Mouse (Mus musculus) cerebellum, postnatal 4 days (tissue): Measurements from ENCODE around the gene Kat6b.

Source experiments
- DNase-seq, 2 experiments: peaks; one replicate each; pipeline ENCODE4 v3.0.0; 2022; ENCODE audit warnings: low spot score in 2 of 2, mixed read lengths in 1 of 2

The Kat6b gene

GRCm38 (mm10) chr14:21559447-21559846 is 78.2 kb downstream of the Kat6b start:
- no peak for DNase-seq

DNA sequence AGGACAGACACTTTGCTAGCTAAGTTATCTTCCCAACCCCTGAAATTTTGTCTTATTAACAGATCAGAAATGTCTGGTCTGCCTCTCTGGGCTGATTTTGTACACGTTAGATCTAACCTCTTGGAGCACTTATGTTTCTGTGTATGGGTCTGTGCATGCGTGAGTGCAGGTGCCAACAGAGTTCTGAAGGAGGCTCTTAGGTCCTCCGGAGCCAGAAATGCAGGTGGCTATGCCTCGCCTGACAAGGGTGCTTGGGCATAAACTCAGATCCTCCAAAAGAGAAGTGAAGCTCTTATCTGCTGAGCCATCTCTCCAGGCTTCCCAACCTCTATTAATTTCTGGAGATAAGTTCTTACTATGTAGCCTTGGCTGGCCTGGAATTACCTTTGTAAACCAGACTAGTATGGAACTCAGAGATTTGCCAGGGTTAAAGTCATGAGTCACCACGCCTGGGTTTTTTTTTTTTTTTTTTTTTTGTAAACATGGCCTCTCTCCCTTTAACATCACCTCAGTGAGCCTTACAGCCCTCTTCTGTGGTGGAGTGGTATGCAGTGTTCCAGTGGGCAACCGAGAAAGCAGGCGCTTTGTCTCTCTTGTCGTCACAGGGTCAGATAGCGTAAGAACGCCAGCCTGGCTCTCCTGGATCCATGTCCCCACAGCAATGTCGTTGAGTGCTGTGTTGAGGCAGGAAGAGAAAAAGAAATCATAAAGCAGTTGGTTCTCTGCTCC is 79.4 kb downstream of the Kat6b start:
- no peak for DNase-seq

DNA sequence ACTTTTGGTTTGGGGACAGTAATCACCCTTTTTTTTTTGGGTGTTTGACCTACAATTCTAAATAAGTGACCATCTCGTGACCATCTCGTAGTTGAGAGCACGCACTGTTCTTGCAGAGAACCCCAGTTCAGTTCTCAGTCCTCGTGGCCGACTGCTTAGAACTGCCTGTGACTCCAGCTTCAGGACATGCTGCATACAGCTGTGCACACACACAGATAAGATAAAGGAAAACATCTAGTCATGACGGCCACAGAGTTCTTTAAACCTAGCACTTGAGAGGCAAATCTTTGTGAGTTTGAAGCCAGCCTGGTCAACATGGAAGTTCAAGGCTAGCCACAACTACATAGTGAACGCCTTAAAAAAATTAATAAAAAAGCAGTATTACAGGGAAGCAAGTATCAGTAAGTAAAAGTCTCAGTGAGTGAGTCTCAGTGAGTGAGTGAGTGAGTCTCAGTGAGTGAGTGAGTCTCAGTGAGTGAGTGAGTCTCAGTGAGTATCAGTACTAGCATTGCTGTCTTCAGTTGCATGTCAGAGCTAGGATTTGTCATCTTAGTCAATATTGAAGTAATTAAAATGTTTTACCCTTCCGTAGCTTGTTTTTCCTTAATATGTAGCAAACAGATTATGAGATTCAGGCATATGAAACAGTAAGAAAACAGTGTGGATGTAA is 80.3 kb downstream of the Kat6b start:
- DNase-seq, result no peak

GRCm38 (mm10) chr14:21563584-21564118 is 82.4 kb downstream of the Kat6b start:
- DNase-seq, result no peak

GRCm38 (mm10) chr14:21565541-21566353 is 84.5 kb downstream of the Kat6b start:
- no peak for DNase-seq

DNA sequence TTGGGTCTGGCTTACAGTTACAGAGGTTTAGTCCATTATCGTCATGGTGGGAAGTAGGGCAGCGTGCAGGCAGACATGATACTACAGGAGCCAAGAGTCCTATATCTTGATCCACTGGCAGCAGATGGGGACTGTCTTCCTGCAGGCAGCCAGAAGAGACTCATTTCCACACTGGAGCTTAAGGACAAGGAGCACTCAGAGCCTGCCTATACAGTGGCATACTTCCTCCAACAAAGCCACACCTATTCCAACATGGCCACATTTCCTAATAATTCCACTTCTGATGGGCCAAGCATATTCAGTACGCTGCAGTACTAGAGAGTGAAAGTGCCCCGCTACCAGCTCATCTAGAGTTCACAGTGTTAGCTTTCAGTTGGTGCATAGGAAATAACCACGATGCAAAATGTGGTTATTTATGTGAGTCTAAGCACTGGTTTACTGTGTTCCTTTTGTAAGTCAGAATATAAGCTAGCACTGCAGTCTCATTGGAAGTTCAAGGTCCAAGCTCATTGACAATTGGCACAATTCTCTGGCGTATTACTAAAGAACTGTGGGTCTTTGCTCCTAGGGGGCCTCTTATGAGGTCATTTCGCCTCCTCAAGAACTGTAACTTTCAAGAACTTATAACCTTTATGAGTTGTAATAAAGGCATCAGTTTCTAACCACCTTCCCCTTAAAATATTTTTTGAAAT is 86.2 kb downstream of the Kat6b start:
- no peak for DNase-seq

DNA sequence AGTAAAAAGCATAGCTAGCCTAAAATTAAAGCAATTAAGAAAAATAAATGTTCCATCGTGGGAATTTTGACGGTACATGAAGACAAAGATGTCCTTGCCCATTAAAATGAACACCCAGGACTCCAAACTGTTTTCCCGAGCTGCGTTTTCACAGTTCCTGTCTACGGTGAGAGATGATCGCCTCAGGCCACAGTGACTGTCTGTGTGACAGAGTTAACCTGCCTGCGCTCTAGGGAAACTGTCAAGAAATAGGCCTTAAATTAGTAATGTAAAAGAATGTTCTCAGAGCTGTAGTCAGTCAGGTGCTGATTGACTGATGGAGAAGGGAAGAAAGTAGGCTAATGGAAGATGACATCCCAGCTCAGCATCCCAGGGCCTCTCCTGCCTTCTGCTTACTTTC is 87.6 kb downstream of the Kat6b start:
- no peak for DNase-seq

- DNase-seq, result no peak
Measured at GRCm38 (mm10) chr14:21574686-21575309, 93.6 kb downstream of the Kat6b start.

GRCm38 (mm10) chr14:21576867-21577266 is 95.6 kb downstream of the Kat6b start:
- DNase-seq, result no peak

- DNase-seq, result no peak
Measured at GRCm38 (mm10) chr14:21581198-21581597, 100.0 kb downstream of the Kat6b start.

DNA sequence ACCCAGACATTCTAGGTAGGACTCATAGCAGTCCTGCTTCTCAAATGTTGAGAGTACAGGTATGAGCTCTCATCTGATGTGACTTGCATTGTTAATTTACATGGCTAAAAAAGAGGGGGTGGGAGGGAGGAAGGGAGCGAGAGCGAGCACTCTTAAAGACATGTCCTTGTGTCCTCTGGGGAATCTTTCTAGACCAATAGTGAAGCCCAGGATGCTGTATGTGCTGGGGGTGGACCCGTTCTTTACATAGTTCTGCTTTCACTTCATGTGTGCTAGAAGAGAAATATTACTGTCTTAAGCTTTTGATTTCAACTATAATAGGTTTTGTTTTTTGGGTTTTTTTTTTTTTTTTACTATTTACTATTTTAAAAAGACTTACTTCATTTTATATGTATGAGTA is 101.1 kb downstream of the Kat6b start:
- DNase-seq, result no peak

GRCm38 (mm10) chr14:21583051-21583450 is 101.8 kb downstream of the Kat6b start:
- no peak for DNase-seq

DNA sequence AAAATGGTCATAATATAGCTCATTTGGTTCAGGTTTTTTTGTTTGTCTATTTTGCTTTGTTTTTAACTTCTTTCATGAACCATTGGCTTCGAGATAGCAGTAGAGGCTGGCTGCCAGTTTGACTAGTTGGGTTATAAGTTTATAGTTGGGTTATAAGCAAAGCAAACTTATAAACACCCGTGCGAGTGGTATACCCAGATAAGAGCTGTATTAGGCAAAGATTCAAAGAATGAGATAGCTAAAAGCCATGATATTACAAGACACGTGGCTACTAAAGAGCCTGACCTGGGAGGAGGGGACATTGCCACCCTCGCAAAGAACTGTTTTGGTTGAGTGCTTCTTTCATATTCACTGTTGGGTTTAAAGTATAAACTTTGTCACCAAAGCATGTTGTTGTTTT is 102.6 kb downstream of the Kat6b start:
- no peak for DNase-seq

GRCm38 (mm10) chr14:21584468-21585135 is 103.4 kb downstream of the Kat6b start:
- no peak for DNase-seq

GRCm38 (mm10) chr14:21585491-21586251 is 104.4 kb downstream of the Kat6b start:
- DNase-seq, result no peak

- DNase-seq, result no peak
Measured at GRCm38 (mm10) chr14:21586481-21587118, 105.4 kb downstream of the Kat6b start.

DNA sequence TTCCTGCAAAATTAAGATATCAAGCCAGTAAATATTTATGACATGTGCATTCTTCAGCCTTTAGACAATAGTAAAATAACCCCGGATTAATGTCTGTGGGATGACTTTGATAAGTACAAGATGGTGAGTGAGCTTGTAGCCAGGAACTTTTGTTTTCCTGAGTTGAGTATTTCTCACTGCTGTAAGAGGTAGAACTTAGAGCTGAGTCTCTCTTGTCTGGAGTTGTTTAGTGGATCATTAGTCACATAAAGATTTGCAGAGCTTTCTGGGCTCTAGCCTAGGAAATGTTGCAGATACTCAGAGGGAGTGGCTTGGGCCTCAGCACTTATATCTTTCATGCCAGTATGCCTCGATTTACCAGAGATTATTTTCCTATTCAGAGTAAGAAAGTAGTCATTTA is 106.7 kb downstream of the Kat6b start:
- no peak for DNase-seq

GRCm38 (mm10) chr14:21589620-21590019 is 108.4 kb downstream of the Kat6b start:
- peak in 1 of 2 experiments; percentile 27 for DNase-seq

DNA sequence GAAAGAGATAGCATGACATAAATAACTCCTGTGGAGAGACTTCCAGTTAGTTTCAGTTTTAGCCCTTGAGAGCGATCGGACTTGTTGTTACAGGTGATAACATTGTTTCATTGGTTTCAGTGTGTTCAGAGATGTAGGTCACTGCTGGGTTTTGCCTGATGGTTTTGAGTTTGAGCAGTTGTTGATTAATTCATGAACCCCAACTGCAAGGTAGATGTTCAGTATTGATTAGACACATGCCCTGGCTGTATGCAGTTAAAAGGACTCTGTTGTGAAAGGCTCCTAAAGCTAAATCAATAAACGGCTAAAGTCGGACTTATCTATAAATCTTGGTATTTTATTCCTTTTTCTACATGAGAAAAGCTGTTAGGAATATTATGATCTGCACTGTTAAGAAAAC is 109.0 kb downstream of the Kat6b start:
- no peak for DNase-seq
